Mouse (Mus musculus) Patski (cell line): Measurements from ENCODE around the gene Mrps14. TPM values are rescaled to one million over a fixed set of nuclear protein-coding genes. Genes with fewer than 3 reads are reported as not detected.

Experiments
- ATAC-seq: fragments of 100-300 bp; one replicate; pipeline ENCODE4 v1.8.0; 2021
- CTCF ChIA-PET: fragments of 350-600 bp; sonication (Branson Sonifier 250); formaldehyde crosslinking; loops from one replicate; lab custom pipeline; 2022; ENCODE audit warnings: inconsistent platforms; lab: Charles Lee
- POLR2A ChIA-PET: fragments of 350-600 bp; sonication (Branson Sonifier 250); formaldehyde crosslinking; loops from one replicate; lab custom pipeline; 2022; ENCODE audit warnings: antibody characterized with exemption, inconsistent platforms; lab: Charles Lee
- DNase-seq: peaks from one replicate; pipeline ENCODE4 v3.0.0-alpha.2; 2011; ENCODE audit warnings: low read depth, low spot score
- H3K27me3 ChIP-seq: fragments of 371-371 bp; one replicate; pipeline ENCODE4 v1.5.1; 2021
- CTCF ChIP-seq: fragments of 100-300 bp; IDR thresholded peaks from one replicate; pipeline ENCODE4 v1.5.1; 2021
- in situ Hi-C: fragments of 300-500 bp; cut with MboI; formaldehyde crosslinking; loops from 3 replicates; pipeline ENCODE4 v1.11.1; 2018; ENCODE audit warnings: low pct_unique_long_range_greater_than_20kb, mixed read lengths
- polyA plus RNA-seq: library from polyadenylated mRNA; unstranded; gene quantifications from one replicate; pipeline ENCODE4 v1.2.3, GENCODE M21; 2021

Mrps14 gene
- polyA plus RNA-seq, 1 experiment from 2014 or later: 97.8 TPM

DNA sequence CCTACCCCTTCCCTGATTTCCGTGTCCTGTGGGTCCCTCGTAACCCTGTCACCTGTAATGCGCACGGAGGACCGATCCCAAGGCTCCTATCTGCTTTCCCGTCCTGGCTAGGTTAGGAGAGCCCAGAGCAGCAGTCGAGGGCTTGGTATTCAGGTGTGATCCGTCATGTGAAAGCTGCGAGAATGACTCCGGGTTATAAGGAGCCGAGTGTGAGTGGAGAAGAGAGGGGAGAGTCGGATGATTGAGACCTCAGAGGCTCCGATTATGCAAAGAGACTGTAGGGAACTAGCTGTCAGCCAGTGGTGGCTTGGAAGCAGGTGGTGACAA is 285 bp downstream of the Mrps14 start:
- H3K27me3 ChIP-seq: no peaks in the 10 kb centered on the region
- in situ Hi-C loops: loop anchor here (10.0 kb wide), 1 partner anchor 180 kb away; no protein-coding TSS in a partner anchor
- ChIA-PET POLR2A (no interaction called here), CTCF (no interaction called here)
- TF ChIP-seq CTCF: no peak
- no peak for DNase-seq
- ATAC-seq: peak; percentile 40

GRCm38 (mm10) chr1:160205486-160205885 is 10.5 kb downstream of the Mrps14 start:
- ATAC-seq (no peak), DNase-seq (no peak)
- H3K27me3 ChIP-seq: no peaks in the 10 kb centered on the region
- in situ Hi-C loops: no loop called here
- ChIA-PET POLR2A (no interaction called here), CTCF (no interaction called here)
- no peak for TF ChIP-seq CTCF

GRCm38 (mm10) chr1:160209844-160210243 is 14.8 kb downstream of the Mrps14 start:
- TF ChIP-seq CTCF: no peak
- H3K27me3 ChIP-seq: no peaks in the 10 kb centered on the region
- POLR2A ChIA-PET: no interaction called here
- in situ Hi-C loops: no loop called here
- ATAC-seq (no peak), DNase-seq (no peak)
- CTCF ChIA-PET: interaction anchor here (0.6 to 1.3 kb wide), 6 partner anchors 12 to 168 kb away, joined by 3 to 6 read pairs (median 3); no protein-coding TSS in a partner anchor

DNA sequence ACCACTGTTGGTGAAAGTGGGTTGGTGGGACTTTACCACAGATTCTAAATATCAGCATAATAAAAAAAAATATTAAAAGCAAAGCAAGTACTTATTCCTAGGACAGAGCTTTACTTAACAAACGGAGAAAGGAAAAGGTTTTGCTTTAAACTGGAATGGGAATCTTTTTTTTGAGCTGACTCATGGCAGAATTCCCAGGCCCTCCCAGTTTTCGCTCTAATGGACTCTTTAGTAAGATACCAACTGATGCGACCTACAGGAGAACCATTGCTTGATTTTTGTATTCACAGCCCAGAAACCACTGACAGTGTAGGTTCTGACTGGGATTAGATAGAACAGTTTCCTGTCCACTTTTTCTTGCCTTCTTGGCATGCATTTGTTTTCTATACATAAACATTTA is 15.6 kb downstream of the Mrps14 start:
- in situ Hi-C loops: no loop called here
- DNase-seq (no peak), ATAC-seq (no peak)
- ChIA-PET POLR2A (no interaction called here), CTCF (interaction anchor here (0.9 to 1.2 kb wide), 3 partner anchors 19 to 167 kb away, joined by 3 to 5 read pairs (median 3); no protein-coding TSS in a partner anchor)
- no peaks in the 10 kb centered on the region for H3K27me3 ChIP-seq
- TF ChIP-seq CTCF: no peak

DNA sequence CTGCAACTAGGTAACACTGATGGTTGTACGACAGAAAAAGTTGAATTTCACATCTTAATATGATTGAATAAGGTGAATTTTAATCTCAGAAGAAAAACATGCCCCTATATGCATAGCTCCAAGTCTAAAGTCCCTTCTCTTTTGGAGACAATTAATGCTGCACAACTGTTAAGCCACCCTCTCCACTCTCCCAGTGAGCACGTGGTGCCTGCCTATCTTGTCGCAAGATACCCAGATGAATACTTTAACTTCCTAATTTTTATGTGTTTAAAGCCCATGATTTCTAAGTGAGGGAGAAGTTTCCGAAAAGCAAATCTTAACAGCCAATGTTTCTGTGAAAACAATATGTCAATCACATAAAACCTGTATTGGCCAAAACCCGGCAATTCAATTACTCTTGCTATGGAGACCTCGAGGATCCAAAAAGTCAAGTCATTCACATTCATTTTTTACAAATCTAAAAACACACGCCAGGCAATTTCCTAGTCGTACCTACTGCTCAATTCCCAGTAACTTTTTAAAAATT is 16.6 kb downstream of the Mrps14 start:
- in situ Hi-C loops: no loop called here
- ChIA-PET CTCF (interaction anchor here (1.4 to 1.5 kb wide), 2 partner anchors 166 to 167 kb away, joined by 3 to 4 read pairs; no protein-coding TSS in a partner anchor), POLR2A (interaction anchor here (1.2 kb wide), 1 partner anchor 165 kb away, joined by 5 read pairs; no protein-coding TSS in a partner anchor)
- DNase-seq (no peak), ATAC-seq (no peak)
- H3K27me3 ChIP-seq: no peaks in the 10 kb centered on the region
- TF ChIP-seq CTCF: no peak

GRCm38 (mm10) chr1:160212123-160212691 is 17.2 kb downstream of the Mrps14 start:
- no peak for TF ChIP-seq CTCF
- no peaks in the 10 kb centered on the region for H3K27me3 ChIP-seq
- no peak for DNase-seq
- ATAC-seq: peak; percentile 29
- POLR2A ChIA-PET: interaction anchor here (0.5 to 1.2 kb wide), 3 partner anchors 10 to 165 kb away, joined by 3 to 5 read pairs (median 3); no protein-coding TSS in a partner anchor
- CTCF ChIA-PET: interaction anchor here (0.6 to 2.5 kb wide), 8 partner anchors 11 to 167 kb away, joined by 3 to 13 read pairs (median 4); no protein-coding TSS in a partner anchor
- in situ Hi-C loops: no loop called here

- ATAC-seq (peak; percentile 94), DNase-seq (peak; percentile 95)
- ChIA-PET CTCF (interaction anchor here (0.6 to 2.5 kb wide), 10 partner anchors 10 to 166 kb away, joined by 3 to 13 read pairs (median 4); no protein-coding TSS in a partner anchor), POLR2A (interaction anchor here (0.5 to 1.2 kb wide), 4 partner anchors 11 to 164 kb away, joined by 3 to 5 read pairs (median 3); no protein-coding TSS in a partner anchor)
- TF ChIP-seq CTCF: peak; percentile 96
- no peaks in the 10 kb centered on the region for H3K27me3 ChIP-seq
- in situ Hi-C loops: no loop called here
Measured at GRCm38 (mm10) chr1:160212703-160213669, 18.0 kb downstream of the Mrps14 start, which contains the start of gene Cacybp. Gene Cacybp, minus strand, starts transcription at chr1:160212875.

DNA sequence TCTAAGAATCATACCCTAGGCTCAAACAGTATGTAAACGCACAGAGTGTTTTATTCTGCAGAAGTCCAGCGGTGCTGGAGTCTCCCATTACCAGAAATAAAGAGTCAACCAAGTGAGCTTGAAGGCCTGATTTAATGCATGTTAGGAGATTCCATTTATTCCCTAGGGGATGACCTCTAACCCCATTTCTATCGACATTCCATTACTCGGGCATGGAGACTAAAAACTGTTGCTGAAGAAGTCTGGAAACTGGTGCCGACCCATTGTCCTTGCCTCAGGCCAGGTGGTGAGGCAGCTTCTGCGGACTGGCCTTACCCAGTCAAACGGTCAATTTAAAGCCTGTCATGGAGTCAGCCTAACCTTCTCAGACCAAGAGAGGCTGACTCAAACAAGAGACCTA is 19.2 kb downstream of the Mrps14 start:
- no peak for TF ChIP-seq CTCF

GRCm38 (mm10) chr1:160217898-160218297 is 22.9 kb downstream of the Mrps14 start:
- in situ Hi-C loops: no loop called here
- no peak for TF ChIP-seq CTCF
- CTCF ChIA-PET: interaction anchor here (1.6 kb wide), 1 partner anchor 13 kb away, joined by 5 read pairs; no protein-coding TSS in a partner anchor

More for the DNA sequence above, 19.2 kb downstream of the Mrps14 start:
- ChIA-PET POLR2A (interaction anchor here (1.0 kb wide), 1 partner anchor 164 kb away, joined by 3 read pairs; no protein-coding TSS in a partner anchor), CTCF (interaction anchor here (1.5 to 2.5 kb wide), 3 partner anchors 13 to 20 kb away, joined by 4 to 13 read pairs (median 5); no protein-coding TSS in a partner anchor)
- in situ Hi-C loops: no loop called here
- DNase-seq (no peak), ATAC-seq (no peak)
- H3K27me3 ChIP-seq: no peaks in the 10 kb centered on the region

GRCm38 (mm10) chr1:160224093-160224492 is 29.1 kb downstream of the Mrps14 start:
- TF ChIP-seq CTCF: no peak
- in situ Hi-C loops: loop anchor here (10.0 kb wide), 1 partner anchor 501 kb away; no protein-coding TSS in a partner anchor
- CTCF ChIA-PET: no interaction called here
- POLR2A ChIA-PET: no interaction called here
- DNase-seq (no peak), ATAC-seq (no peak)
- H3K27me3 ChIP-seq: no peaks in the 10 kb centered on the region

More at GRCm38 (mm10) chr1:160217898-160218297, 22.9 kb downstream of the Mrps14 start:
- no peak for DNase-seq
- no peak for ATAC-seq
- POLR2A ChIA-PET: no interaction called here
- no peaks in the 10 kb centered on the region for H3K27me3 ChIP-seq
